Mouse (Mus musculus): Measurements from ENCODE around the gene Tapt1. TPM values are rescaled to one million over a fixed set of nuclear protein-coding genes. Genes with fewer than 3 reads are reported as not detected.
A peak's percentile ranks its signal among the peaks of the same experiment; 100 is the strongest.

The Tapt1 gene
- polyA plus RNA-seq, 1 experiment from 2014 or later, result 33.3 TPM

- H3K4me2 ChIP-seq (ENCODE audit: low read depth, low read length), result peak overlapping the region; percentile 50
- DNase-seq (peak; percentile 42), ATAC-seq (peak; percentile 90)
- no peak for TF ChIP-seq CTCF (IDR thresholded peaks at IDR 0.05; ENCODE audit: low read depth)
- peak; percentile 35; the same call in 1 of the 2 replicates for TF ChIP-seq EP300 (IDR thresholded peaks at IDR 0.05; ENCODE audit: low read depth)
- H3K36me3 ChIP-seq (replicated peaks; ENCODE audit: insufficient read depth, low read length), result no peaks in the 10 kb centered on the region
- no peaks in the 10 kb centered on the region for H3K9me3 ChIP-seq (ENCODE audit: low read length)
- peak overlapping the region; percentile 90 for H3K27ac ChIP-seq (ENCODE audit: low read depth)
- H3K4me1 ChIP-seq (ENCODE audit: insufficient read depth), result peaks cover 29% of the 10 kb centered on the region
- H3K4me3 ChIP-seq (ENCODE audit: low read depth, low read length), result peak overlapping the region; percentile 4; the same call in 1 of the 2 replicates
- WGBS (ENCODE audit: insufficient replicate concordance), result 22% methylated on average over 7 of the region's 7 CpGs
- H3K9ac ChIP-seq (replicated peaks), result no peak overlapping the region; the same call in 1 of the 2 replicates
- H3K27me3 ChIP-seq (ENCODE audit: insufficient read depth, low read length), result no peaks in the 10 kb centered on the region
Measured at GRCm38 (mm10) chr5:44239187-44240136, 13.0 kb upstream of the Tapt1 start.

DNA sequence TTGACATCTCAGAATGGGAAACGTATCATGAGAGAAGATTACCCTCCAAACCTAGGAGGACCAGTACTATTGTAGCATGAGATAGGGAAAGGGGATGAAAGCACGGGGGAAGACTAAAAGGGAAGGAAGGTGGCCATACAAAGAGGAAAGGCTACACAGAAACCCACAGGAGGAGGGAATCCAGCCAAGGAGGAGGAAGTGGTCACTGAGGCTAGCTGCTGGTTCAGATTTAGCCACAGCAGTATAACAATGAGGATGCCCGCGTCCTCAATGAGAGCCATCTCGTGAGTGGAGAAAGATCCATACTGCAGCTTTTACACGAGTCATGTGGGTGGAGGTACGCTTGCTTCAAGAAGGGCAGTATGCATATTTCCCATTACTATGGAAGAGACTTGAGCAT, 11.8 kb upstream of the Tapt1 start:
- WGBS (ENCODE audit: insufficient replicate concordance), result 39% methylated on average over 7 of the region's 7 CpGs

GRCm38 (mm10) chr5:44234606-44235005, 8.2 kb upstream of the Tapt1 start:
- Histone ChIP-seq H3K27ac (ENCODE audit: low read depth) (no peak overlapping the region), H3K27me3 (ENCODE audit: insufficient read depth, low read length) (no peaks in the 10 kb centered on the region), H3K9me3 (ENCODE audit: low read length) (no peaks in the 10 kb centered on the region), H3K9ac (replicated peaks) (no peak overlapping the region), H3K4me3 (ENCODE audit: low read depth, low read length) (no peak overlapping the region), H3K4me1 (ENCODE audit: insufficient read depth) (peaks cover 12% of the 10 kb centered on the region), H3K36me3 (replicated peaks; ENCODE audit: insufficient read depth, low read length) (no peaks in the 10 kb centered on the region), H3K4me2 (ENCODE audit: low read depth, low read length) (no peak overlapping the region)
- 90% methylated on average over 7 of the region's 7 CpGs for WGBS (ENCODE audit: insufficient replicate concordance)
- no peak for TF ChIP-seq CTCF (IDR thresholded peaks at IDR 0.05; ENCODE audit: low read depth)
- no peak for TF ChIP-seq EP300 (IDR thresholded peaks at IDR 0.05; ENCODE audit: low read depth)
- ATAC-seq, result no peak
- DNase-seq, result no peak

More for the DNA sequence above, 11.8 kb upstream of the Tapt1 start:
- ATAC-seq, result no peak
- no peak overlapping the region for H3K4me3 ChIP-seq (ENCODE audit: low read depth, low read length)
- H3K36me3 ChIP-seq (replicated peaks; ENCODE audit: insufficient read depth, low read length), result no peaks in the 10 kb centered on the region
- no peak overlapping the region for H3K9ac ChIP-seq (replicated peaks)
- H3K27me3 ChIP-seq (ENCODE audit: insufficient read depth, low read length), result no peaks in the 10 kb centered on the region
- H3K9me3 ChIP-seq (ENCODE audit: low read length), result no peaks in the 10 kb centered on the region
- no peak overlapping the region for H3K4me2 ChIP-seq (ENCODE audit: low read depth, low read length)
- peaks cover 29% of the 10 kb centered on the region for H3K4me1 ChIP-seq (ENCODE audit: insufficient read depth)
- H3K27ac ChIP-seq (ENCODE audit: low read depth), result no peak overlapping the region
- no peak for DNase-seq
- no peak for TF ChIP-seq CTCF (IDR thresholded peaks at IDR 0.05; ENCODE audit: low read depth)
- TF ChIP-seq EP300 (IDR thresholded peaks at IDR 0.05; ENCODE audit: low read depth), result no peak

GRCm38 (mm10) chr5:44233933-44234332, 7.5 kb upstream of the Tapt1 start:
- Histone ChIP-seq H3K27me3 (ENCODE audit: insufficient read depth, low read length) (no peaks in the 10 kb centered on the region), H3K27ac (ENCODE audit: low read depth) (no peak overlapping the region), H3K4me3 (ENCODE audit: low read depth, low read length) (no peak overlapping the region), H3K9me3 (ENCODE audit: low read length) (no peaks in the 10 kb centered on the region), H3K4me2 (ENCODE audit: low read depth, low read length) (no peak overlapping the region), H3K9ac (replicated peaks) (no peak overlapping the region), H3K36me3 (replicated peaks; ENCODE audit: insufficient read depth, low read length) (no peaks in the 10 kb centered on the region), H3K4me1 (ENCODE audit: insufficient read depth) (peaks cover 11% of the 10 kb centered on the region)
- no peak for DNase-seq
- TF ChIP-seq CTCF (IDR thresholded peaks at IDR 0.05; ENCODE audit: low read depth), result no peak
- TF ChIP-seq EP300 (IDR thresholded peaks at IDR 0.05; ENCODE audit: low read depth), result no peak
- WGBS (ENCODE audit: insufficient replicate concordance), result 86% methylated on average over 3 of the region's 3 CpGs
- no peak for ATAC-seq

DNA sequence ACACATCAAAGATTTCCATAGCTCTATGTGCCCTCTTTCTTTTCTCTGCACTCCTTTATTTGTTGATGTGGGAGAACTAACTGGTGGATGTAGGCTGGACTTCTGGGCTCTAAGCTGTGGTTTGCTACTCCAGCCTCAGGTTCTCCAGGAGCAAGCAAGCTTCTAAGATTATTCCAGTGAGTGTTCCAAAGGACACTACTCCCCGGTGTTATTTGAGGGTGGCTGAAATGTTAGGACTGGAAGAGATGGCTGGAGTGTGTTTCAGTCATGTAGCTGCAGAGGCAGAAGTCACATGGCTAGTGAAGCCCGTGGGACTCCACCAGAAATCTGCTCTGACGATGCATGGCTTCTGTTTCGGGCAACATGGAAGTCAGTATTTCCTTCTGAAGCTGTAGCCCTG, 2.3 kb upstream of the Tapt1 start:
- WGBS (ENCODE audit: insufficient replicate concordance), result 58% methylated on average over 4 of the region's 4 CpGs
- H3K9me3 ChIP-seq (ENCODE audit: low read length), result no peaks in the 10 kb centered on the region
- TF ChIP-seq CTCF (IDR thresholded peaks at IDR 0.05; ENCODE audit: low read depth), result no peak
- TF ChIP-seq EP300 (IDR thresholded peaks at IDR 0.05; ENCODE audit: low read depth), result no peak

GRCm38 (mm10) chr5:44228323-44228722, 1.9 kb upstream of the Tapt1 start:
- Histone ChIP-seq H3K9ac (replicated peaks) (no peak overlapping the region), H3K4me2 (ENCODE audit: low read depth, low read length) (peak overlapping the region; percentile 75), H3K4me3 (ENCODE audit: low read depth, low read length) (no peak overlapping the region)

More for the DNA sequence above, 2.3 kb upstream of the Tapt1 start:
- Histone ChIP-seq H3K4me3 (ENCODE audit: low read depth, low read length) (no peak overlapping the region), H3K4me1 (ENCODE audit: insufficient read depth) (peaks cover 16% of the 10 kb centered on the region), H3K4me2 (ENCODE audit: low read depth, low read length) (0 out of 2 replicates have a peak overlapping the region, but pooled peaks have one; percentile 26), H3K9ac (replicated peaks) (no peak overlapping the region), H3K27ac (ENCODE audit: low read depth) (peak overlapping the region; percentile 51; the same call in 1 of the 2 replicates), H3K36me3 (replicated peaks; ENCODE audit: insufficient read depth, low read length) (no peaks in the 10 kb centered on the region), H3K27me3 (ENCODE audit: insufficient read depth, low read length) (no peaks in the 10 kb centered on the region)
- ATAC-seq, result no peak
- no peak for DNase-seq

More at GRCm38 (mm10) chr5:44228323-44228722, 1.9 kb upstream of the Tapt1 start:
- no peak for DNase-seq
- no peaks in the 10 kb centered on the region for H3K9me3 ChIP-seq (ENCODE audit: low read length)
- H3K36me3 ChIP-seq (replicated peaks; ENCODE audit: insufficient read depth, low read length), result peaks cover under 1% of the 10 kb centered on the region; the same call in 1 of the 2 replicates
- 53% methylated on average over 1 of the region's 1 CpGs for WGBS (ENCODE audit: insufficient replicate concordance)
- TF ChIP-seq CTCF (IDR thresholded peaks at IDR 0.05; ENCODE audit: low read depth) (no peak), EP300 (IDR thresholded peaks at IDR 0.05; ENCODE audit: low read depth) (no peak)
- H3K4me1 ChIP-seq (ENCODE audit: insufficient read depth), result peaks cover 20% of the 10 kb centered on the region
- no peak for ATAC-seq
- H3K27me3 ChIP-seq (ENCODE audit: insufficient read depth, low read length), result no peaks in the 10 kb centered on the region
- peak overlapping the region; percentile 94; the same call in 1 of the 2 replicates for H3K27ac ChIP-seq (ENCODE audit: low read depth)
